Mouse (Mus musculus): ENCODE measurements at regions not wholly inside any gene's neighbourhood (a gene's known extent, or its start where the extent isn't known, plus 50 kb on each side); places are given as distances from the start of the nearest gene placed in this dataset.

GRCm38 (mm10) chr10:118081636-118082166, 59.9 kb upstream of the Mdm1 start:
- H3K9me3 ChIP-seq (replicated peaks) = no peaks in the 10 kb centered on the region
- H3K27me3 ChIP-seq = no peaks in the 10 kb centered on the region
- no peaks in the 10 kb centered on the region for H3K4me1 ChIP-seq
- no peak overlapping the region for H3K27ac ChIP-seq
- no peak overlapping the region for H3K9ac ChIP-seq
- H3K36me3 ChIP-seq = no peaks in the 10 kb centered on the region
- WGBS = 87% methylated on average over 5 of the region's 5 CpGs
- no peak for ATAC-seq (ENCODE audit: low FRiP score)
- H3K4me3 ChIP-seq = no peak overlapping the region
- no peak overlapping the region for H3K4me2 ChIP-seq (replicated peaks)

GRCm38 (mm10) chr10:118083035-118083720, 58.4 kb upstream of the Mdm1 start:
- Histone ChIP-seq H3K4me2 (replicated peaks) (no peak overlapping the region), H3K9me3 (replicated peaks) (no peaks in the 10 kb centered on the region)
- ATAC-seq (ENCODE audit: low FRiP score) = no peak

GRCm38 (mm10) chr10:118083721-118084075, 57.9 kb upstream of the Mdm1 start:
- Histone ChIP-seq H3K27ac (no peak overlapping the region), H3K27me3 (no peaks in the 10 kb centered on the region), H3K9me3 (replicated peaks) (no peaks in the 10 kb centered on the region), H3K4me2 (replicated peaks) (no peak overlapping the region), H3K4me3 (no peak overlapping the region), H3K36me3 (no peaks in the 10 kb centered on the region), H3K4me1 (0 out of 2 replicates have a peak, but pooled peaks cover 11% of the 10 kb centered on the region), H3K9ac (no peak overlapping the region)
- 91% methylated on average over 8 of the region's 8 CpGs for WGBS
- ATAC-seq (ENCODE audit: low FRiP score) = no peak

More at GRCm38 (mm10) chr10:118083035-118083720, 58.4 kb upstream of the Mdm1 start:
- H3K9ac ChIP-seq = no peak overlapping the region
- no peak overlapping the region for H3K27ac ChIP-seq
- 0 out of 2 replicates have a peak, but pooled peaks cover 7% of the 10 kb centered on the region for H3K4me1 ChIP-seq
- WGBS = 92% methylated on average over 13 of the region's 13 CpGs
- no peaks in the 10 kb centered on the region for H3K27me3 ChIP-seq
- H3K4me3 ChIP-seq = no peak overlapping the region
- no peaks in the 10 kb centered on the region for H3K36me3 ChIP-seq

GRCm38 (mm10) chr10:118085046-118085983, 56.3 kb upstream of the Mdm1 start:
- no peak for ATAC-seq (ENCODE audit: low FRiP score)
- no peaks in the 10 kb centered on the region for H3K27me3 ChIP-seq
- no peak overlapping the region for H3K9ac ChIP-seq
- no peaks in the 10 kb centered on the region for H3K36me3 ChIP-seq
- H3K27ac ChIP-seq = no peak overlapping the region
- WGBS = 89% methylated on average over 16 of the region's 16 CpGs
- H3K9me3 ChIP-seq (replicated peaks) = no peaks in the 10 kb centered on the region
- no peak overlapping the region for H3K4me2 ChIP-seq (replicated peaks)
- H3K4me3 ChIP-seq = no peak overlapping the region
- H3K4me1 ChIP-seq = 0 out of 2 replicates have a peak, but pooled peaks cover 11% of the 10 kb centered on the region

GRCm38 (mm10) chr10:118087570-118088340, 53.9 kb upstream of the Mdm1 start:
- Histone ChIP-seq H3K27me3 (no peaks in the 10 kb centered on the region), H3K4me3 (no peak overlapping the region), H3K9ac (0 out of 2 replicates have a peak overlapping the region, but pooled peaks have one; percentile 1), H3K4me2 (replicated peaks) (peak overlapping the region; percentile 30), H3K27ac (peak overlapping the region; percentile 48), H3K36me3 (no peaks in the 10 kb centered on the region), H3K9me3 (replicated peaks) (no peaks in the 10 kb centered on the region), H3K4me1 (0 out of 2 replicates have a peak, but pooled peaks cover 11% of the 10 kb centered on the region)
- peak; percentile 58 for ATAC-seq (ENCODE audit: low FRiP score)
- WGBS = 24% methylated on average over 12 of the region's 12 CpGs

- 0 out of 2 replicates have a peak overlapping the region, but pooled peaks have one; percentile 48 for H3K27ac ChIP-seq
- H3K9ac ChIP-seq = 0 out of 2 replicates have a peak overlapping the region, but pooled peaks have one; percentile 1
Observed at GRCm38 (mm10) chr10:118088499-118088898, 53.1 kb upstream of the Mdm1 start.

GRCm38 (mm10) chr10:118089879-118090278, 51.7 kb upstream of the Mdm1 start:
- Histone ChIP-seq H3K27me3 (no peaks in the 10 kb centered on the region), H3K4me3 (no peak overlapping the region), H3K27ac (no peak overlapping the region), H3K9me3 (replicated peaks) (no peaks in the 10 kb centered on the region), H3K4me2 (replicated peaks) (no peak overlapping the region), H3K9ac (no peak overlapping the region), H3K4me1 (0 out of 2 replicates have a peak, but pooled peaks cover 11% of the 10 kb centered on the region), H3K36me3 (no peaks in the 10 kb centered on the region)
- no peak for ATAC-seq (ENCODE audit: low FRiP score)
- WGBS = 87% methylated on average over 6 of the region's 6 CpGs

More at GRCm38 (mm10) chr10:118088499-118088898, 53.1 kb upstream of the Mdm1 start:
- Histone ChIP-seq H3K36me3 (no peaks in the 10 kb centered on the region), H3K4me2 (replicated peaks) (peak overlapping the region; percentile 30), H3K4me3 (no peak overlapping the region), H3K27me3 (no peaks in the 10 kb centered on the region), H3K4me1 (0 out of 2 replicates have a peak, but pooled peaks cover 11% of the 10 kb centered on the region), H3K9me3 (replicated peaks) (no peaks in the 10 kb centered on the region)
- 25% methylated on average over 2 of the region's 2 CpGs for WGBS
- no peak for ATAC-seq (ENCODE audit: low FRiP score)

GRCm38 (mm10) chr10:118091476-118091875, 50.1 kb upstream of the Mdm1 start:
- H3K4me1 ChIP-seq = 0 out of 2 replicates have a peak, but pooled peaks cover 11% of the 10 kb centered on the region
- no peak overlapping the region for H3K27ac ChIP-seq
- H3K9ac ChIP-seq = no peak overlapping the region
- H3K4me3 ChIP-seq = no peak overlapping the region
- ATAC-seq (ENCODE audit: low FRiP score) = no peak
- H3K9me3 ChIP-seq (replicated peaks) = no peaks in the 10 kb centered on the region
- H3K4me2 ChIP-seq (replicated peaks) = no peak overlapping the region
- 95% methylated on average over 12 of the region's 12 CpGs for WGBS
- H3K36me3 ChIP-seq = no peaks in the 10 kb centered on the region
- no peaks in the 10 kb centered on the region for H3K27me3 ChIP-seq
